Mouse (Mus musculus) fat pad, adult 2 months (tissue): Measurements from ENCODE around the gene Sox18.

Experiments used
- DNase-seq: peaks from one replicate; pipeline ENCODE4 v3.0.0-alpha.2; 2011; ENCODE audit warnings: low read depth, low spot score; ENCODE audit errors: extremely low read depth

Gene Sox18

GRCm38 (mm10) chr2:181653065-181653464 is 18.4 kb downstream of the Sox18 start:
- no peak for DNase-seq

DNA sequence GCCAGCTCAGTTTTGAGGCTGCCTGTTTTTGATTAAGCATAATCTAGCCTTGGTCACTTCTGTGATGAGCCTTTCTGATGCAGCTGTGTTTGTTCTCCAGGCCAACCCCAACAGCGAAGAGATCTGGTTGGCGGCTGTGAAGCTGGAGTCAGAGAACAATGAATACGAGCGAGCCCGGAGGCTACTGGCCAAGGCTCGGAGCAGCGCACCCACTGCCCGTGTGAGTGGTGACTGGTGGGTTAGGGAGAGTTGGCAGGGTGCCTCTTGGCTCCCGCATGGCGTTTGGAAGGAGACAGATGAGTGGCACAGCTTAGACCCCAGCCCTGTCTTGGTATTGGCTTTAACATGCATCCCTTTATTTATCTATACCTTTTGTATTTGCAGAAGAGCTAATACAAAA is 22.5 kb downstream of the Sox18 start:
- DNase-seq: no peak

GRCm38 (mm10) chr2:181646626-181647472 is 24.6 kb downstream of the Sox18 start:
- no peak for DNase-seq

DNA sequence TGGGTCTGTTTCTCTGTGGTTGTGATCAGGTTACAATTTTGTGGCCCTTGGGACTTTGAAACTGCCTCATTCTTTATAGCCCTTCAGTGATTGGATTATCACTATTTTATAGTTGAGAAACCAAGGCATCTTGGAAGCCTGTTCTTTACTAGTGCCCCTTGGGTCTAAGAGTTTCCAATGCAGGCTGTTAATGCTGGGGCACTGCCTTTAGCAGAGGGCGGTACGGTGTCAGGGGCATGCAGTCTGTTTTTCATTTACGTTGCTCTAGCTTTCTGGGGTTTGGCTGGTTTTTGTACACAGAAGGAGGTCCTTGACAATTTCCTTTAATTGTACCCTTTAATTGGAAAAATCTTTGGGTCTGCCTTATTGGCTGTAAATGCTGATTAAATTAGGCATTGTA is 25.8 kb downstream of the Sox18 start:
- DNase-seq: no peak

GRCm38 (mm10) chr2:181644361-181644760 is 27.1 kb downstream of the Sox18 start:
- DNase-seq: no peak

DNA sequence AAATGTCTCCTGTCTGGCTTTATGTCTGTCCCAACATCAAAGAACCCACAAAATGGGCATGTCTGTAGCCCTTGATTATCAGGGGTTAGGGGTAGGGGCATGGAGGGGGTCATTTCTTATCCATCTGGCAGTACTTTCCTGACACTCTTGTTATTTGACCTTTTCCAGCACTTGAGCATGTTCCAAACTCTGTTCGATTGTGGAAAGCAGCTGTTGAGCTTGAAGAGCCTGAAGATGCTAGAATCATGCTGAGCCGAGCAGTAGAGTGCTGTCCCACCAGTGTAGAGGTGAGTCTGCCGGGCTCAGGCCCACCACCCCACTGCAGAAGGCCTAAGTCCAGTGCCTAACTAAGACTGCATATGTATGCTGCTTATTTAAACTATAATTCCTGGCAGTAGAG is 35.6 kb downstream of the Sox18 start:
- no peak for DNase-seq

DNA sequence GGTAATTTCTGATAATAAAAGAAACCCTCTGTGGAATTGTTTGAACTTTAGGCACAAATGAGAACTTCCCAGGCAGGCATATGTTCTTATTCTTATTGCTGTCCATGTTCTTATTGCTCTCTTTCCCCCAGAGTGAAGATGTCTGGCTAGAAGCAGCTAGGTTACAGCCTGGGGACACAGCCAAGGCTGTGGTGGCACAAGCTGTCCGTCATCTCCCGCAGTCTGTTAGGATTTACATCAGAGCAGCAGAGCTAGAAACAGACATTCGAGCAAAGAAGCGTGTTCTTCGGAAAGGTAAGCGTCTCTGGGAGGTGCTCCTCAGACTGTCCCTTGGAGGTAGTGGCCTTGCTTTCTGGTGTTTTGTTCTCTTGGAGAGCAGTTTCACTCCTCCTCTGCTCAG is 38.8 kb downstream of the Sox18 start:
- no peak for DNase-seq

DNA sequence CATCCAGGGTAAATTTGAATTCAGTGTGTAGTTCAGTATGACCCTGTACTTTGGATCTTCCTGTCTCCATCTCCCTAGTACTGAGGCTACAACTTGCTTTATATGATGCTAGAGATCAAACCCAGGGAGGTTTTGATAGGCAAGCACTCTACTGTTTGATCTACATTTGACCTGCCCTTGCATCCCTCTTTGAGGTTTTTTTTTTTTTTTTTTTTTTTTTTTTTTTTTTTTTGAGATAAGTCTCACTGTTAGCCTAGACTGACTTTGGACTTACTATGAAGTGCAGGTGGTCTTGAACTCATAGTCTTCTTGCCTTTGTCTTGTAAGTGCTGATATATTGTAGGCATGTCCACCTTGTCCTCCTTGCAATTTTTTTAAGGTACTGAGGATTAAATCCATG is 43.0 kb downstream of the Sox18 start:
- DNase-seq: no peak

GRCm38 (mm10) chr2:181623401-181623800 is 48.0 kb downstream of the Sox18 start:
- no peak for DNase-seq
